Mouse (Mus musculus) hematopoietic stem cell, adult 5-6 weeks (primary cell): Measurements from ENCODE around the gene Ptpre. TPM values are rescaled to one million over a fixed set of nuclear protein-coding genes. Genes with fewer than 3 reads are reported as not detected.

Experiments
- ATAC-seq, 2 experiments: fragments of 125-278 bp in 1 of 2; replicated peaks in 1 of 2; 2 replicates each; pipeline ENCODE4 v1.8.0; 2016 to 2017; ENCODE audit warnings: inconsistent platforms in 2 of 2, mild to moderate bottlenecking in 2 of 2, moderate number of reproducible peaks in 2 of 2, low read depth in 1 of 2, moderate TSS enrichment in 1 of 2; ENCODE audit not compliant: low FRiP score in 2 of 2, poor library complexity in 2 of 2, severe bottlenecking in 2 of 2, insufficient read depth in 1 of 2, low TSS enrichment in 1 of 2
- total RNA-seq: library from RNA; stranded (forward); fragments of 172-1452, 232-1000 nt; gene quantifications from 2 replicates; pipeline ENCODE4 v1.2.3, GENCODE M21; 2017

The Ptpre gene
- total RNA-seq, 1 experiment from 2014 or later = 106 TPM

GRCm38 (mm10) chr7:135526574-135527152, 10.6 kb upstream of the Ptpre start:
- ATAC-seq = 0 out of 4 replicates have a peak, but pooled peaks of 1 of the 2 experiments have one; percentile 14

GRCm38 (mm10) chr7:135527169-135527568, 10.1 kb upstream of the Ptpre start:
- ATAC-seq = 0 out of 4 replicates have a peak, but pooled peaks of 1 of the 2 experiments have one; percentile 24

GRCm38 (mm10) chr7:135528515-135528914, 8.8 kb upstream of the Ptpre start, which contains the start of gene Clrn3:
TSS of gene Clrn3 (minus strand) at chr7:135528654.
- no peak for ATAC-seq

- no peak for ATAC-seq
Observed at GRCm38 (mm10) chr7:135529068-135529467, 8.2 kb upstream of the Ptpre start.

- ATAC-seq = no peak
Observed at GRCm38 (mm10) chr7:135534548-135535189, 2.6 kb upstream of the Ptpre start.

- no peak for ATAC-seq
Observed at GRCm38 (mm10) chr7:135535908-135536307, 1.4 kb upstream of the Ptpre start.

GRCm38 (mm10) chr7:135537948-135538741, 864 bp downstream of the Ptpre start:
- ATAC-seq = no peak

GRCm38 (mm10) chr7:135539429-135539828, 2.1 kb downstream of the Ptpre start:
- 0 out of 4 replicates have a peak, but pooled peaks of 1 of the 2 experiments have one; percentile 19 for ATAC-seq

- no peak for ATAC-seq
Observed at GRCm38 (mm10) chr7:135542235-135542634, 5.0 kb downstream of the Ptpre start.

GRCm38 (mm10) chr7:135543033-135543432, 5.8 kb downstream of the Ptpre start:
- peak in 1 of 2 experiments; percentile 15; a peak in 1 of 4 replicates for ATAC-seq

GRCm38 (mm10) chr7:135544321-135544720, 7.0 kb downstream of the Ptpre start:
- ATAC-seq = no peak

GRCm38 (mm10) chr7:135545957-135546356, 8.7 kb downstream of the Ptpre start:
- no peak for ATAC-seq

- no peak for ATAC-seq
Observed at GRCm38 (mm10) chr7:135546530-135546929, 9.2 kb downstream of the Ptpre start.

GRCm38 (mm10) chr7:135548434-135548833, 11.2 kb downstream of the Ptpre start:
- ATAC-seq = no peak

GRCm38 (mm10) chr7:135551547-135551946, 14.3 kb downstream of the Ptpre start:
- ATAC-seq = no peak

GRCm38 (mm10) chr7:135553550-135553949, 16.3 kb downstream of the Ptpre start:
- ATAC-seq = peak in 1 of 2 experiments; percentile 34; a peak in 2 of 4 replicates

GRCm38 (mm10) chr7:135556663-135557402, 19.6 kb downstream of the Ptpre start:
- peak; percentile 43 to 57; a peak in 3 of 4 replicates for ATAC-seq
